Mouse (Mus musculus) midbrain, embryonic 15.5 days (tissue): ENCODE measurements around the gene Kcnb1. TPM values are rescaled to one million over a fixed set of nuclear protein-coding genes. Genes with fewer than 3 reads are reported as not detected.
A peak's percentile ranks its signal among the peaks of the same experiment; 100 is the strongest.

Experiments
- ATAC-seq: fragments of 200-750 bp; cut with Nextera tagmentation; replicated peaks from 2 replicates; pipeline ENCODE4 v1.8.0; 2017; ENCODE audit warnings: moderate TSS enrichment
- H3K27ac ChIP-seq: fragments of 300-500 bp; sonication (generic); 2 replicates; pipeline ENCODE4 v1.5.1; 2015; ENCODE audit warnings: mild to moderate bottlenecking, inconsistent platforms
- H3K27me3 ChIP-seq: fragments of 300-500 bp; sonication (generic); replicated peaks from 2 replicates; pipeline ENCODE4 v1.6.1; 2015; ENCODE audit warnings: inconsistent platforms
- H3K36me3 ChIP-seq: fragments of 300-500 bp; sonication (generic); replicated peaks from 2 replicates; pipeline ENCODE4 v1.6.1; 2015; ENCODE audit warnings: inconsistent platforms
- H3K4me1 ChIP-seq: fragments of 300-500 bp; sonication (generic); 2 replicates; pipeline ENCODE4 v1.6.1; 2015; ENCODE audit warnings: inconsistent platforms
- H3K4me2 ChIP-seq: fragments of 300-500 bp; sonication (generic); 2 replicates; pipeline ENCODE4 v1.6.1; 2015; ENCODE audit warnings: inconsistent platforms, mild to moderate bottlenecking, moderate library complexity
- H3K4me3 ChIP-seq: fragments of 300-500 bp; sonication (generic); 2 replicates; pipeline ENCODE4 v1.5.1; 2015; ENCODE audit warnings: mild to moderate bottlenecking, inconsistent platforms
- H3K9ac ChIP-seq: fragments of 300-500 bp; sonication (generic); 2 replicates; pipeline ENCODE4 v1.6.1; 2015; ENCODE audit warnings: mild to moderate bottlenecking, inconsistent platforms
- H3K9me3 ChIP-seq: fragments of 300-500 bp; sonication (generic); 2 replicates; pipeline ENCODE4 v1.6.1; 2016; ENCODE audit warnings: inconsistent platforms
- WGBS: fragments of 180-500 bp; shearing (Covaris S2); methylation state at CpG from one replicate; pipeline ENCODE4 v1.1.7; 2015; ENCODE audit warnings: mixed read lengths; 5-methylcytosine and 5-hydroxymethylcytosine counted together
- polyA plus RNA-seq: library from polyadenylated mRNA; unstranded; fragments of >200 nt; fragmentation: Nextera tagmentation; extraction: Ambion mirVana; gene quantifications from 2 replicates; pipeline ENCODE4 v1.2.1, GENCODE M21; 2015

The Kcnb1 gene
- polyA plus RNA-seq, 1 experiment from 2014 or later = 3.3 TPM

DNA sequence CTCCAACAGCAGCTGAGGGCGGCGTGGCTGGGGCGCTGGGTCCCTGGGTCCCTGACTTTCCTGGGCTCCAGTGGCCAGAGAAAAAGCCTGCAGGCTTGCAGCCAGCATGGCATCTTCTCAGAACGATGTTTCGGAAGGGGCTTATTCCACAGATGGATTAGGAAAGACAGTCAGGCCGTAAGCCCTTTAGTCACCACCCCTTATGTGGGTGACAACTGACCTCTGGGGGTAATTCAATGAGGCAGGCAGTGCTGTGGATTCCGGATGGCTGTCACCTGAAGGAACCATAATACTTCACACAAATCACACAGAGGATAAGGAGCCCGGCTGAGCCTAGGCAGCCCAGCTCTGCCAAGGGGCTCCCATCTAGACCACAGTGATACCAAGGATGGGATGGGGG is 8.9 kb downstream of the Kcnb1 start:
- no peaks in the 10 kb centered on the region for H3K27me3 ChIP-seq
- no peak overlapping the region for H3K27ac ChIP-seq
- ATAC-seq = no peak
- no peaks in the 10 kb centered on the region for H3K9me3 ChIP-seq
- no peak overlapping the region for H3K4me3 ChIP-seq
- no peak overlapping the region for H3K4me2 ChIP-seq
- peaks cover 15% of the 10 kb centered on the region for H3K4me1 ChIP-seq
- H3K9ac ChIP-seq = no peak overlapping the region
- 0 out of 2 replicates have a peak, but pooled peaks cover 5% of the 10 kb centered on the region for H3K36me3 ChIP-seq
- WGBS = 75% methylated on average over 8 of the region's 8 CpGs

DNA sequence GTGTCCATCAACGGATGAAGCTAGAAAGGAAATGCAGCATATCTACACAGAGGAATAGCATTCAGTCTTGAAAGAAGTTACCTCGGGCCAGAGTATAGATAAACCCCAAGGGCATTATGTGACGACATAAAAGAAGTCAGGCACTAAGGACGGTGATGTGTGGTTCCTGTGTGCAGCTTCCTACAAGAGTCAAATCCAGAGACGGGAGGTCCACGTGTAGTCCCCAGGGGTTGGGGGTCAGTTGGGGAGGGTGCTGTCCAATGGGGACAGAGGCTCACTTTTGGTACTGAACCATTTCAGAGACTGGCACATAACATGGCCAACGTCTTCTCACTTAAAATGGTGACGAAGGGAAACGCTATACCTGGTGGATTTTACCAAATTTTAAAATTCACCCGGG is 10.7 kb downstream of the Kcnb1 start:
- no peak overlapping the region for H3K27ac ChIP-seq
- H3K9ac ChIP-seq = no peak overlapping the region
- H3K9me3 ChIP-seq = no peaks in the 10 kb centered on the region
- H3K27me3 ChIP-seq = no peaks in the 10 kb centered on the region
- no peak for ATAC-seq
- H3K36me3 ChIP-seq = no peaks in the 10 kb centered on the region
- 86% methylated on average over 10 of the region's 10 CpGs for WGBS
- H3K4me1 ChIP-seq = peaks cover 3% of the 10 kb centered on the region; the same call in 1 of the 2 replicates
- no peak overlapping the region for H3K4me3 ChIP-seq
- H3K4me2 ChIP-seq = no peak overlapping the region

DNA sequence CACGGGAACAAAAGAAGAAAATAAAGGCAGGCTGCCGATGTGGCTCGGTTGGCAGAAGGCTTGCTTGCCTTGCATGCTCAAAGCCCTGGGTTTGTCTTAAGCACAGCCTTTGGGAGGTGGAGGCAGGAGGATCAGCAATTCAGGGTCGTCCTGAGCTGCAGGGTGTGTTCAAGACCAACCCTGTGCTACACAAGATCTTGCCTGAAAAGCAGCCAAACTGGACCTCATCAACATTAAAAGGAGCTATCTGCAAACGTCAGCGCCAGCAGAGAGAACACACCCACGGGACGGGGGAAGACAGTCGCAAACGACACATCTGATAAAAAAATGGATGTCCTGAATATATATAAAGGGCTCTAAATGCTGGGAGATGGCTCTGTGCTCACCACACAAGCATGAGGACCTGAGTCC is 12.7 kb downstream of the Kcnb1 start:
- Histone ChIP-seq H3K27ac (no peak overlapping the region), H3K27me3 (no peaks in the 10 kb centered on the region), H3K4me1 (no peaks in the 10 kb centered on the region), H3K36me3 (no peaks in the 10 kb centered on the region; the same call in 1 of the 2 replicates), H3K9ac (no peak overlapping the region), H3K9me3 (no peaks in the 10 kb centered on the region), H3K4me2 (no peak overlapping the region), H3K4me3 (no peak overlapping the region)
- WGBS = 65% methylated on average over 10 of the region's 10 CpGs
- no peak for ATAC-seq

DNA sequence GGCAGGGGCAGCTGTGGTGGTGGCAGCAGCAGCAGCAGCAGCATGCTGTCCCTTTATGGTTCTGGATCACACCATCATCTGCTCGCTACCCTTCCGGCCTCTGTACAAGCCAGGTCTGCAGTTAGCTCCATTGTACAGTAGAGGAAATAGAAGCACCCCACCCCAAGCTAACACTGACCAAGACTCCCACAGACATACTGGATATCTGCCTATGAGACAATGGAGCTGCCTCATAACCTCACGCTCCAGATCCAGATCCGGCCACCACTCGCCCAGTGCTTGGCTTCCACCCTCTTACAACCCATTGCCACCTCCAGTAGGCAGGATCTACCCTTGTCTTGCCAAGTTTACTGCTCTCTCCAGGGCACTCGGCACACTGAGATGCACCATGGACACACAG is 14.7 kb downstream of the Kcnb1 start:
- no peaks in the 10 kb centered on the region for H3K9me3 ChIP-seq

DNA sequence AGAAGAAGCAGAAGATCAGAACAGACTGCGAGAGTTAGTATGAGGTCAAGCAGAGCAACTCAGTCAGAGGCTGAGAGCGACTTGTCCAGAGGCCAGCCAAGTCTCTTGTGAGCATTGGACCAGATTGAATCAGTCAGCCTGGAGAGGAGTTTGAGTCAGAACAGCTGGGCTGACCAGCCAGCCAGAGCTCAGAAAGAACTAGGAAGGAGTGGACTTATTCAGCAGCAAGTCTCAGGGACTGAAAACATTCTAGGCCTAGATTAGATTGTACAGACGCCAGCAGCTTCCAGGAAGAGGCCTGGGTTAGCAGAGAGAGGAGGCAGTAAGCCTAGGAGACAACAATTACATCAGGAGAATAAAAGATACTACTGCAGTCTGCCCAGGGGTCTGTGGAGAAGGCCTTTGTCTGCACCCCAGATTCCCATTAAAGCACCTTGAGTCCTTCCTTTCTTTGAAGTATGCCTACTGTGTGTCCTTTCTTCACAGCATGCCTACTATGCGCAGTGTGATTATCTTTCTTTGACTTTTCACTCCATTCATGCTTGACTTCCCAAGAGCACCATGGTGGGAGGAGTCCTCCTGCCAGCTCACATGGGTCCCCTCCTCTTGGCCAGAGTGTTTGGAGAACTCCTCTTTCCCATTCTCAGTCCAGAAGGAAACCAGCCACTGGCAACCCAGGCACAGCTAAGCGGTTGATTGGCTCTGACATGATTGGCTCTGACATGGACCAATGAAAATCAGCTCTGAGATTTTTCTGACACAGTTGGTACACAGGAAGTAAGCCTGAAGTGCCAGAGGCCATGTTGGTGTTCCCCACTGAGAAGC is 16.7 kb downstream of the Kcnb1 start:
- H3K27me3 ChIP-seq = no peaks in the 10 kb centered on the region
- no peak overlapping the region for H3K4me2 ChIP-seq
- no peaks in the 10 kb centered on the region for H3K4me1 ChIP-seq
- H3K4me3 ChIP-seq = no peak overlapping the region
- 79% methylated on average over 5 of the region's 5 CpGs for WGBS
- H3K9ac ChIP-seq = no peak overlapping the region
- no peak for ATAC-seq
- no peaks in the 10 kb centered on the region; the same call in 1 of the 2 replicates for H3K36me3 ChIP-seq
- H3K9me3 ChIP-seq = no peaks in the 10 kb centered on the region
- H3K27ac ChIP-seq = no peak overlapping the region

More for the DNA sequence above, 14.7 kb downstream of the Kcnb1 start:
- H3K4me2 ChIP-seq = no peak overlapping the region
- H3K4me1 ChIP-seq = no peaks in the 10 kb centered on the region
- no peak overlapping the region for H3K9ac ChIP-seq
- no peak overlapping the region for H3K27ac ChIP-seq
- H3K27me3 ChIP-seq = no peaks in the 10 kb centered on the region
- ATAC-seq = no peak
- H3K4me3 ChIP-seq = no peak overlapping the region
- no peaks in the 10 kb centered on the region; the same call in 1 of the 2 replicates for H3K36me3 ChIP-seq
- WGBS = 95% methylated on average over 6 of the region's 6 CpGs

DNA sequence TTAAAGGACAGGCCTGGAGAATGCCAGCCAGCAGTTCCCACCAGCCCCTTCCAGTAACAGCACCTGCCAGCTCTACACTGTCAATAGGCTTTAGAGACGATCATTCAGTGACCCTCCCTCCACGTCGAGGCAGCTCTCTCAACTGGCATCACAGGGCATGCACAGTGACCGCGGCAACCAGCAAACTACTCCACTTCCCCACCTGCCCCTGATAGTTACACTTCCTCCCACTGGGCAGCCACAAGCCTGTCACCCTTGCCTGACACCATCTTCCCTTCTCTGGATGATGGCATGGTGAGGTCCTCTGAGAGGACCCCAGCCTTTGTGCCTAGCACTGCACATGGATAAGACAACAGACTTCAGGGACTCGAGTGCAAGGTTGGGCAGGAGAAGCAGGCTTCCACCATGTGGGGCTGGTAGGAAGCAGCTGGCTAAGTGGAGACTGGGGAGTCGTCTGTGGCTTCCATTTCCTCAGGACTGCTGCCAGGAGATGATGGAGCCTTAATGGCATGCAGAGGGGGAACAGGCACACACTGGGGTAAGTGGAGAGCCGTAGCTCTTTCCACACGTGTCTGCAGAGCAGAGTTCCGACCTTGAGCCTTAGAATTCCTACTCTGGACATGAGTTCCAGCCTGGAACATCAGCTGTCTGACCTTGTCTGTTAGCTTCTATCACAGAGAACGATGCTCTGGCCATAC is 22.3 kb downstream of the Kcnb1 start:
- WGBS = 67% methylated on average over 11 of the region's 11 CpGs
- no peak overlapping the region for H3K27ac ChIP-seq
- no peaks in the 10 kb centered on the region for H3K9me3 ChIP-seq
- ATAC-seq = no peak
- no peaks in the 10 kb centered on the region for H3K36me3 ChIP-seq
- H3K4me3 ChIP-seq = no peak overlapping the region
- no peak overlapping the region for H3K9ac ChIP-seq
- no peaks in the 10 kb centered on the region for H3K4me1 ChIP-seq
- H3K4me2 ChIP-seq = no peak overlapping the region
- no peaks in the 10 kb centered on the region for H3K27me3 ChIP-seq

DNA sequence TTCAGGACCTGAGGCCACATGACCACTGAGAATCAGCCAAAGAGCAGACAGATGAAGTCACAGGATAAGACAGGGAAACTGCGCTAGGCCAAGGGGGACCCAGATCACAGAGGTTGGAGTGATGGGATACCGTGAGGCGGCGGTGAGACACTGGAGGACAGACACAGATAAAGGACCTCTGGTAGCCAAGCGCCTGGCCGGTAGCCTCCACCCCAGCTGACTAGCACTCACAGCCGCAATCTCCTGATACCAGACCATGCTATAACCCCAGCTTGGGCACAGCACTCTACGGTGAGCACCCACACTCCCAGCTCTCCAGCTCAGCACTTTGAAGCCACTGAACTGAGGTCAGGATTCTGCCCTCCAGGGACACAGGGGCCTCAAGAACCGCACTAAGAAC is 26.4 kb downstream of the Kcnb1 start:
- Histone ChIP-seq H3K4me2 (no peak overlapping the region), H3K4me3 (no peak overlapping the region), H3K27me3 (no peaks in the 10 kb centered on the region), H3K27ac (no peak overlapping the region), H3K4me1 (no peaks in the 10 kb centered on the region), H3K9me3 (no peaks in the 10 kb centered on the region), H3K9ac (no peak overlapping the region), H3K36me3 (no peaks in the 10 kb centered on the region)
- ATAC-seq = no peak
- WGBS = 92% methylated on average over 9 of the region's 9 CpGs

DNA sequence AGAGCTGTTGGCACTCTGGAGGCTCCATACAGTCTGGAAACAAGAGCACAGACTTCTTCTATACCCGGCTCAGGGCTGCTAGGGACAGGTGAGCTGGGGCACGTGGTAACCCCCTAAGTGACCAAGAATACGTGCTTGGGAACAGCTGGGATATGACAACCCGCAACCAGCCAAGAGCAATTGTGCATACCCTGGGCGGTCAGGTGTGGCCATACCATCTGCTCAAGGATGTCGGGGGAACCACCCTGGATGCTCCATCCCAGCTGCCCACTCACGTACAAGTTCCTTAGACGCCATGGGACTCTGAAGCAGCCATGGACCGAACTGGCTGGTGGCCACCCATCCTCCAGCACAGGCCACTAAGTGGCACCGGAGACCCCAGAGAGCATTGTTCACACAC is 26.8 kb downstream of the Kcnb1 start:
- H3K4me2 ChIP-seq = no peak overlapping the region
- no peak overlapping the region for H3K27ac ChIP-seq
- H3K9me3 ChIP-seq = no peaks in the 10 kb centered on the region
- ATAC-seq = no peak
- H3K36me3 ChIP-seq = no peaks in the 10 kb centered on the region
- no peak overlapping the region for H3K9ac ChIP-seq
- H3K4me3 ChIP-seq = no peak overlapping the region
- H3K4me1 ChIP-seq = no peaks in the 10 kb centered on the region
- WGBS = 93% methylated on average over 10 of the region's 10 CpGs
- H3K27me3 ChIP-seq = no peaks in the 10 kb centered on the region

DNA sequence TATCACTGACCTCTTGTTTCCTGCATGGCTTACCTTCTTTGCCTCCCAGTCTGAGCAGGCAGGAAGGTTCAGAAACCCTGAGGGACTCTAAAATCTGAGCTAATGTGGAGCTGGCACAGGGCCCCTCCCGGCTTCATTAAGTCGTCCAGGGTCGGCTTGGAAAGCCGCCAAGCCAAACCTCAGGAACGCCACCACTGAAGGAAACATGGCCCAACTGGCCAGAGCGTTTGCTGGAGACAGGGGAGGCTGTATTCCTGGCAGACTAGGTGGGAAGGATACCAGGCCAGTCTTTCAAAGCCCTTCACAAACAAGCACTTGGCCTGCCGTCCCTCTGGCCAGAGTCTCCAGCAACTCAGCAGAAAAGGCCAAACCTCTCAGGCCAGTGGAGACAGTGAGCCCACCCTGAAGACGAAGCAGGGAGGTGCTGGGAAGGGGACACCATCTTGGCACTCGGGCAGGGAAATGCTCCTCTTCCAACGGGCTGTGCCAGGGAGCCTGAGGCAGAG is 27.4 kb downstream of the Kcnb1 start:
- Histone ChIP-seq H3K4me2 (no peak overlapping the region), H3K9me3 (no peaks in the 10 kb centered on the region), H3K27ac (no peak overlapping the region), H3K27me3 (no peaks in the 10 kb centered on the region), H3K36me3 (no peaks in the 10 kb centered on the region), H3K4me3 (no peak overlapping the region), H3K4me1 (no peaks in the 10 kb centered on the region), H3K9ac (no peak overlapping the region)
- no peak for ATAC-seq
- WGBS = 70% methylated on average over 10 of the region's 10 CpGs

DNA sequence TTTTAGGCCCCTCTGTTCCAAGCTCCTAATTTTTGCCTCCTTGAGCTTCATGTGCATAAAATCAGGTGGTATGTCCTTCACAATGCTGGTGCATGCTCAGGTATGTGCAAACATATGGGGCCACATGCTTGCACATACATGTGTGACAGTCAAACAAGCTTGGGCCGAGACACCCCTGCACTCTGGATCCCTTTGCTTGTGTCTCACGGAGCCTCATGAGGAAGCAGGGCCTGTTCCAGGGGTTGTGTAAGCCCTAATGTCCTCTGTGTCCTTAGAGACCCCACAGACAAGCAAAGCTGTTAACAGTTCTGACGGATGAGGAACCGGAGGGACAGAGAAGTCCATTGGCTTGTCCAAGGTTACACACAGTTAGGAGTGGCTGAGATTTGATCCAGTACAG is 30.2 kb downstream of the Kcnb1 start:
- H3K27ac ChIP-seq = no peak overlapping the region
- no peak overlapping the region for H3K4me3 ChIP-seq
- H3K9me3 ChIP-seq = no peaks in the 10 kb centered on the region
- WGBS = 98% methylated on average over 4 of the region's 4 CpGs
- no peaks in the 10 kb centered on the region for H3K36me3 ChIP-seq
- ATAC-seq = no peak
- no peak overlapping the region for H3K4me2 ChIP-seq
- H3K27me3 ChIP-seq = no peaks in the 10 kb centered on the region
- peaks cover 13% of the 10 kb centered on the region for H3K4me1 ChIP-seq
- no peak overlapping the region for H3K9ac ChIP-seq

DNA sequence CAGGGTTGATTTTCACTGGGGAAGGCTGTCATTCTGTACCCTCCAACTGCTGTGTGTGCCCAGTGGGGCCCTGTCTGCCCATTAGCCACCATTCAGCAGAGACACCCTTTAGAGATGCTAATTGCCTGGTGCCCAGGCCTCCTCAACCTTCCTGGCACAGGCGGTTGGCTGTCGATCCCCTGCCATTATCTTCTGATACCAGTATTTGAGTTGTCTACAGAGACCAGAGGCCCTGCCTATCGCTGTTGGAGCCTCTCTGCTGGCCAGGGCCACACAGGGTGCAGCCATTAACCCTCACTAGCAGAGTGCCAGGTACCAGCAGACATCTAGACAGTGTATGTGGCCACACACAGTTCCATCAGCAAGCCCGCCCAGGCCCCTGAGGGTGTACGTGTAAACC is 31.2 kb downstream of the Kcnb1 start:
- ATAC-seq = no peak
- Histone ChIP-seq H3K4me2 (no peak overlapping the region), H3K9ac (no peak overlapping the region), H3K27ac (0 out of 2 replicates have a peak overlapping the region, but pooled peaks have one; percentile 4), H3K36me3 (no peaks in the 10 kb centered on the region), H3K27me3 (no peaks in the 10 kb centered on the region), H3K4me3 (no peak overlapping the region), H3K4me1 (peaks cover 13% of the 10 kb centered on the region), H3K9me3 (no peaks in the 10 kb centered on the region)
- WGBS = 68% methylated on average over 5 of the region's 5 CpGs

DNA sequence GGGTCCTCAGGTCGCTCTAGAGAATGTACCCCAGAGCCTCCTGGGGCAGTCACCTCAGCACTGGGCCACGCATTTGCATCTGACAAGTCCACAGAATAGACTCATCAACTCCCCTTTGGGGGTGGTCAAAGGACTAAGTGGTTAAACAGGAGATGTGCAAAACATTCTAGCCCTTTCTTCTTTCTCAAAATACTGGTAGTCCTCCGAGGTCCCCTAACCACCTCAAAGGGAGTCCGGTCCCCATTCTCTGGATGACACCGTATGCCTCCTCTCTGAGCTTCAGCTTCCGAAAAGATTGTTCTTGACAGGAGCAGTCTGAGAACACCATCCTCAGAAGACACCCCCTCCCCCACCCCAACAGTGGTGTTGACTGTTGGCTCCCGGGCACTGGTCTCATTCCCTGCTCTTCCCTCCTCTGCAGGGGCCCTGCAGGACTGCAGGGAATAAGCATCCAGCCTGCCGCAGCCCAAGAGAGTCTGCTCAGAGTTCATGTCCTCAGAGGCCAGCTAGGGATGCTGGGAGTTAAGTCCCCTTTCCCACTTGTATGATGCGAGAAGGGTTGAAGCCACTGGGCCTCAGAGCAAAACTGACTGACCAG is 33.7 kb downstream of the Kcnb1 start:
- ATAC-seq = 0 out of 2 replicates have a peak, but pooled peaks have one; percentile 50

More for the DNA sequence above, 33.7 kb downstream of the Kcnb1 start:
- Histone ChIP-seq H3K27me3 (no peaks in the 10 kb centered on the region), H3K36me3 (no peaks in the 10 kb centered on the region), H3K27ac (no peak overlapping the region), H3K4me3 (no peak overlapping the region), H3K4me2 (no peak overlapping the region), H3K4me1 (peaks cover 13% of the 10 kb centered on the region), H3K9me3 (no peaks in the 10 kb centered on the region), H3K9ac (no peak overlapping the region)
- 42% methylated on average over 9 of the region's 9 CpGs for WGBS
